Mouse (Mus musculus) myocyte (in vitro differentiated cells): ENCODE data around the gene Spty2d1. TPM values are rescaled to one million over a fixed set of nuclear protein-coding genes. Genes with fewer than 3 reads are reported as not detected.

Experiments used
- H3K27me3 ChIP-seq: one replicate; pipeline ENCODE4 v1.6.1; 2011; ENCODE audit not compliant: control insufficient read depth, insufficient read depth, insufficient read length
- H3K36me3 ChIP-seq: one replicate; pipeline ENCODE4 v1.6.1; 2011; ENCODE audit not compliant: control insufficient read depth, insufficient read depth
- H3K4me2 ChIP-seq: one replicate; pipeline ENCODE4 v1.6.1; 2011; ENCODE audit warnings: low read depth, control low read depth
- H3K4me3 ChIP-seq: one replicate; pipeline ENCODE4 v1.5.1; 2011; ENCODE audit warnings: mild to moderate bottlenecking, control low read depth, moderate library complexity
- H3K79me2 ChIP-seq: one replicate; pipeline ENCODE4 v1.6.1; 2011; ENCODE audit not compliant: control insufficient read depth, insufficient read depth
- H3ac ChIP-seq: one replicate; pipeline ENCODE4 v1.6.1; 2011; ENCODE audit not compliant: control insufficient read depth, insufficient read length
- CEBPB ChIP-seq: IDR thresholded peaks from 2 replicates; pipeline ENCODE4 v1.6.1; 2011; ENCODE audit warnings: mild to moderate bottlenecking, moderate library complexity; ENCODE audit not compliant: poor library complexity, insufficient read depth, severe bottlenecking
- E2F4 ChIP-seq: IDR thresholded peaks from one replicate; pipeline ENCODE4 v1.6.1; 2011; ENCODE audit warnings: mild to moderate bottlenecking, control low read depth, moderate library complexity; ENCODE audit not compliant: insufficient read depth
- MAX ChIP-seq: IDR thresholded peaks from one replicate; pipeline ENCODE4 v1.6.1; 2011; ENCODE audit warnings: low read depth, mild to moderate bottlenecking, control low read depth
- MYOD1 ChIP-seq, 3 experiments: IDR thresholded peaks; one replicate each; pipeline ENCODE4 v1.6.1; 2011; ENCODE audit warnings: control low read depth in 2 of 3, low read depth in 2 of 3, mild to moderate bottlenecking in 2 of 3, moderate library complexity in 1 of 3; ENCODE audit not compliant: insufficient read length in 2 of 3, control insufficient read depth in 1 of 3
- MYOG ChIP-seq, 3 experiments: IDR thresholded peaks; one replicate each; pipeline ENCODE4 v1.6.1; 2011; ENCODE audit warnings: control low read depth in 2 of 3, low read depth in 2 of 3, mild to moderate bottlenecking in 2 of 3; ENCODE audit not compliant: insufficient read length in 2 of 3, control insufficient read depth in 1 of 3, insufficient read depth in 1 of 3
- POLR2A ChIP-seq: IDR thresholded peaks from one replicate; pipeline ENCODE4 v1.6.1; 2011; ENCODE audit warnings: low read depth, mild to moderate bottlenecking, control low read depth, moderate library complexity; ENCODE audit not compliant: insufficient read length
- POLR2AphosphoS2 ChIP-seq: IDR thresholded peaks from one replicate; pipeline ENCODE4 v1.6.1; 2011; ENCODE audit warnings: low read depth, control low read depth; ENCODE audit not compliant: insufficient read length
- REST ChIP-seq: IDR thresholded peaks from one replicate; pipeline ENCODE4 v1.6.1; 2011; ENCODE audit warnings: mild to moderate bottlenecking, control low read depth, moderate library complexity; ENCODE audit not compliant: insufficient read depth, insufficient read length
- SRF ChIP-seq: IDR thresholded peaks from one replicate; pipeline ENCODE4 v1.6.1; 2011; ENCODE audit warnings: low read depth; ENCODE audit not compliant: control insufficient read depth, insufficient read length
- TCF12 ChIP-seq: IDR thresholded peaks from one replicate; pipeline ENCODE4 v1.6.1; 2011; ENCODE audit warnings: mild to moderate bottlenecking, control low read depth; ENCODE audit not compliant: poor library complexity, insufficient read depth, severe bottlenecking
- TCF3 ChIP-seq: IDR thresholded peaks from one replicate; pipeline ENCODE4 v1.6.1; 2011; ENCODE audit warnings: low read depth, control low read depth; ENCODE audit not compliant: insufficient read length
- USF1 ChIP-seq: IDR thresholded peaks from one replicate; pipeline ENCODE4 v1.6.1; 2011; ENCODE audit warnings: low read depth, mild to moderate bottlenecking, control low read depth, moderate library complexity
- polyA plus RNA-seq: library from polyadenylated mRNA; unstranded; fragments of >200 nt; fragmentation: generic; extraction: Trizol; gene quantifications from one replicate; pipeline ENCODE4 v1.2.1, GENCODE M21; 2012; ENCODE audit warnings: missing spikeins

Gene Spty2d1
- polyA plus RNA-seq, 1 experiment: 12.0 TPM

- peak overlapping the region; percentile 68 for H3K4me3 ChIP-seq
- H3K36me3 ChIP-seq: no peaks in the 10 kb centered on the region
- peak overlapping the region; percentile 60 for H3ac ChIP-seq
- no peaks in the 10 kb centered on the region for H3K27me3 ChIP-seq
- no peak for TF ChIP-seq E2F4
- H3K79me2 ChIP-seq: peaks cover 13% of the 10 kb centered on the region
- H3K4me2 ChIP-seq: peak overlapping the region; percentile 67
These were observed 49.4 kb downstream of the Spty2d1 start for GRCm38 (mm10) chr7:46958853-46959252.

- Histone ChIP-seq H3K79me2 (peaks cover 13% of the 10 kb centered on the region), H3K4me3 (peak within 1 kb of the TSS; percentile 68), H3K4me2 (peak within 1 kb of the TSS; percentile 87), H3ac (peak within 1 kb of the TSS; percentile 60), H3K27me3 (no peaks in the 10 kb centered on the region), H3K36me3 (no peaks in the 10 kb centered on the region)
- TF ChIP-seq E2F4 (peak; percentile 63), SRF (no peak), TCF12 (no peak), MYOG (IDR thresholded peaks at IDR 0.05; ENCODE audit: control insufficient read depth in 1 of 3, insufficient read depth in 1 of 3, insufficient read length in 2 of 3, low read depth in 2 of 3) (peak in 2 of 3 experiments; percentile 17 to 49), REST (no peak), POLR2A (peak; percentile 89), TCF3 (no peak), MAX (no peak), USF1 (no peak), CEBPB (no peak), POLR2AphosphoS2 (peak; percentile 88), MYOD1 (IDR thresholded peaks at IDR 0.05; ENCODE audit: control insufficient read depth in 1 of 3, insufficient read length in 2 of 3, low read depth in 2 of 3) (no peak)
These were observed 50.1 kb downstream of the Spty2d1 start, which contains the start of gene Uevld for GRCm38 (mm10) chr7:46957831-46958691. TSS of gene Uevld (minus strand) at chr7:46958527.

Other genes with a start within 250 kb of the Spty2d1 start
- 7.9 TPM for gene Hps5, start 212.3 kb downstream of the Spty2d1 start, polyA plus RNA-seq
- gene Gtf2h1, start 212.3 kb downstream of the Spty2d1 start, polyA plus RNA-seq: 18.0 TPM
- 1,758 TPM for gene Ldha, start 166.9 kb downstream of the Spty2d1 start, polyA plus RNA-seq
- gene Ldhc, start 147.2 kb downstream of the Spty2d1 start, polyA plus RNA-seq: 0.08 TPM
- gene Tsg101, start 88.4 kb downstream of the Spty2d1 start, polyA plus RNA-seq: 68.5 TPM
- gene Uevld, start 49.9 kb downstream of the Spty2d1 start, polyA plus RNA-seq: 3.6 TPM
- not detected for gene Gm9999, start 24.8 kb downstream of the Spty2d1 start, polyA plus RNA-seq
- 28.6 TPM for gene Tmem86a, start 42.2 kb upstream of the Spty2d1 start, polyA plus RNA-seq
- 0.49 TPM for gene Ptpn5, start 125.3 kb upstream of the Spty2d1 start, polyA plus RNA-seq
- gene Mrgpra6, start 196.5 kb upstream of the Spty2d1 start, polyA plus RNA-seq: not detected
- gene Mrgpra9, start 244.4 kb upstream of the Spty2d1 start, polyA plus RNA-seq: not detected